Mouse (Mus musculus): ENCODE results near the gene Ddx25. TPM values are rescaled to one million over a fixed set of nuclear protein-coding genes. Genes with fewer than 3 reads are reported as not detected.

Ddx25 gene
- total and polyA plus RNA-seq, 3 experiments, result 0.33 to 0.85 (median 0.44) TPM

DNA sequence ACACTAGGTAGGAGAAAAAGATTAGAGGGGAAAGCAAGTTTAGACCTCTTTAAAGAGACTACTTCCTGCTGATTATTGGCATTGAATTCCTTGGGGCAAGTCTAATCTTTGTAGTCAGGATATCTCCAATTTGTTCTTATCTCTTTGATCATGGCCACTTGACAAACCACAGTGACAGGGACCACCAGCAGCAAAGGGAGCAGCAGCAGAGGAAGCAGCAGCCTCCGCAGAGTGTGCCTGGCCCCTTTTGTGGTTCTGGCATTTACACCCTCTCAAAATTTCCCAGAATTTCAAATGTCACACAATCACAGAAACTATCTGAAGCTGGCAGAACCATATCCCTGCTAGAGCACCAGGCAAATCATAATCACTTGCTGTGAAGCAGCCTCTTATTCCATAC lies 29.3 kb upstream of the Ddx25 start:
- H3K4me3 ChIP-seq (replicated peaks in 1 of 3; ENCODE audit: low read depth in 2 of 3, low read length in 2 of 3, poor library complexity in 1 of 3), result no peak overlapping the region
- no peak overlapping the region for H3K4me2 ChIP-seq (ENCODE audit: insufficient read depth, low read depth, poor library complexity, severe bottlenecking)
- no peak for DNase-seq (ENCODE audit: extremely low read depth)
- H3K27ac ChIP-seq (ENCODE audit: insufficient read depth, low read depth), result no peak overlapping the region
- peaks cover 0 to 3% of the 10 kb centered on the region in 2 experiments; a peak in 1 of 4 replicates for H3K4me1 ChIP-seq (ENCODE audit: control insufficient read depth in 1 of 2, insufficient read depth in 2 of 2)
- no peaks in the 10 kb centered on the region for H3K9me3 ChIP-seq (replicated peaks; ENCODE audit: low read length)
- in situ Hi-C loops (cut with MboI; ENCODE audit: low pct_ligation_motif_present, low pct_unique_long_range_greater_than_20kb, low sequenced_read_pairs), result no loop called here
- H3K27me3 ChIP-seq (replicated peaks), result no peaks in the 10 kb centered on the region
- H3K79me2 ChIP-seq (replicated peaks; ENCODE audit: control insufficient read depth, extremely low read depth, insufficient read depth, poor library complexity, severe bottlenecking), result no peaks in the 10 kb centered on the region
- TF ChIP-seq TBP (conservative IDR thresholded peaks at IDR 0.05; ENCODE audit: low read depth, low read length) (no peak), MYC (IDR thresholded peaks at IDR 0.05; ENCODE audit: low read depth, low read length) (no peak), USF2 (conservative IDR thresholded peaks at IDR 0.05; ENCODE audit: low read depth, low read length) (no peak), RCOR1 (conservative IDR thresholded peaks at IDR 0.05; ENCODE audit: low read depth, low read length) (no peak), JUND (conservative IDR thresholded peaks at IDR 0.05; ENCODE audit: low read depth, low read length) (no peak), MAX (IDR thresholded peaks at IDR 0.05; ENCODE audit: low read length) (no peak), MEF2A (IDR thresholded peaks at IDR 0.05; ENCODE audit: borderline replicate concordance, low read depth, low read length) (no peak)
- no peak overlapping the region for H3K9ac ChIP-seq (ENCODE audit: insufficient read depth, low read depth)
- dilution Hi-C loops (cut with MboI; ENCODE audit: extremely low pct_ligation_motif_present, extremely low pct_unique_long_range_greater_than_20kb, low sequenced_read_pairs), result no loop called here
- H3K36me3 ChIP-seq (replicated peaks in 1 of 2; ENCODE audit: control insufficient read depth in 1 of 2, insufficient read depth in 1 of 2, low read length in 1 of 2), result no peaks in the 10 kb centered on the region

DNA sequence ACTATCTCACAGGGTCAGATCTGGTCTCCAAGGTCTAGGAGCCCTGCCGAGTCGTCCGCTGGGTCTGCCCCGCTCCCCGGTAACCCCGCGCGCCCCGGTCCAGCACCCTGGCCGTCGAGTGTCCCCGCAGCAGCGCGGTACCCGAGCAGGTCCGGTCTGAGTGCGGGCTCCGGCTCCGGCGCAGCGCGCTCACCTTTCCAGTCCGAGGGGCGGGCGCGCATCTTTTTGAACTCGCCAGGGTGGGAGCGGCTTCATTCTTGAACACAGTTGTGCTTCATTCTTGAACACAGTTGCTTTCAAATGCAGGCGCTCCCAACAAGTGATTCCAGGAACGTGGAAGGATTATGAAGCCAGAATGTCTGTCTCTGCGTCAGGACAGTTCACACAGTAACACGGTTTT lies 16.1 kb upstream of the Ddx25 start:
- Histone ChIP-seq H3K4me1 (ENCODE audit: control insufficient read depth in 1 of 2, insufficient read depth in 2 of 2) (peaks cover 0 to 5% of the 10 kb centered on the region in 2 experiments; a peak in 2 of 4 replicates), H3K4me3 (replicated peaks in 1 of 3; ENCODE audit: low read depth in 2 of 3, low read length in 2 of 3, poor library complexity in 1 of 3) (no peak overlapping the region), H3K27me3 (replicated peaks) (no peaks in the 10 kb centered on the region), H3K79me2 (replicated peaks; ENCODE audit: control insufficient read depth, extremely low read depth, insufficient read depth, poor library complexity, severe bottlenecking) (no peaks in the 10 kb centered on the region), H3K27ac (ENCODE audit: insufficient read depth, low read depth) (no peak overlapping the region), H3K9ac (ENCODE audit: insufficient read depth, low read depth) (no peak overlapping the region), H3K9me3 (replicated peaks; ENCODE audit: low read length) (no peaks in the 10 kb centered on the region), H3K36me3 (replicated peaks in 1 of 2; ENCODE audit: control insufficient read depth in 1 of 2, insufficient read depth in 1 of 2, low read length in 1 of 2) (no peaks in the 10 kb centered on the region), H3K4me2 (ENCODE audit: insufficient read depth, low read depth, poor library complexity, severe bottlenecking) (no peak overlapping the region)
- TF ChIP-seq MAFK (IDR thresholded peaks at IDR 0.05; ENCODE audit: insufficient replicate concordance, low read length), result no peak
- no peak for TF ChIP-seq MXI1 (IDR thresholded peaks at IDR 0.05; ENCODE audit: low read depth, low read length)
- TF ChIP-seq UBTF (IDR thresholded peaks at IDR 0.05; ENCODE audit: low read depth, low read length), result no peak
- TF ChIP-seq BHLHE40 (IDR thresholded peaks at IDR 0.05; ENCODE audit: low read depth, low read length), result no peak
- no peak for TF ChIP-seq ELF1 (IDR thresholded peaks at IDR 0.05; ENCODE audit: low read depth, low read length)
- TF ChIP-seq JUN (IDR thresholded peaks at IDR 0.05; ENCODE audit: insufficient read depth, low read depth, low read length), result no peak
- TF ChIP-seq KAT2A (IDR thresholded peaks at IDR 0.05; ENCODE audit: insufficient replicate concordance, low read length), result no peak
- no peak for TF ChIP-seq ETS1 (conservative IDR thresholded peaks at IDR 0.05; ENCODE audit: low read depth, low read length)
- no peak for TF ChIP-seq TBP (conservative IDR thresholded peaks at IDR 0.05; ENCODE audit: low read depth, low read length)
- TF ChIP-seq SIN3A (IDR thresholded peaks at IDR 0.05; ENCODE audit: low read length), result no peak
- no peak for TF ChIP-seq HCFC1 (IDR thresholded peaks at IDR 0.05; ENCODE audit: low read depth, low read length)
- no peak for TF ChIP-seq PAX5 (IDR thresholded peaks at IDR 0.05; ENCODE audit: low read length)
- TF ChIP-seq EP300 (IDR thresholded peaks at IDR 0.05; ENCODE audit: low read length), result no peak
- no peak for TF ChIP-seq CHD1 (IDR thresholded peaks at IDR 0.05; ENCODE audit: low read depth, low read length)
- in situ Hi-C loops (cut with MboI; ENCODE audit: low pct_ligation_motif_present, low pct_unique_long_range_greater_than_20kb, low sequenced_read_pairs) (no loop called here), dilution Hi-C loops (cut with MboI; ENCODE audit: extremely low pct_ligation_motif_present, extremely low pct_unique_long_range_greater_than_20kb, low sequenced_read_pairs) (no loop called here)
- no peak for DNase-seq (ENCODE audit: extremely low read depth)
